Mouse (Mus musculus): ENCODE data around the gene Rras2. TPM values are rescaled to one million over a fixed set of nuclear protein-coding genes. Genes with fewer than 3 reads are reported as not detected.

Gene Rras2
- total and polyA plus RNA-seq, 2 experiments from 2014 or later = 22.5 to 41.3 TPM

DNA sequence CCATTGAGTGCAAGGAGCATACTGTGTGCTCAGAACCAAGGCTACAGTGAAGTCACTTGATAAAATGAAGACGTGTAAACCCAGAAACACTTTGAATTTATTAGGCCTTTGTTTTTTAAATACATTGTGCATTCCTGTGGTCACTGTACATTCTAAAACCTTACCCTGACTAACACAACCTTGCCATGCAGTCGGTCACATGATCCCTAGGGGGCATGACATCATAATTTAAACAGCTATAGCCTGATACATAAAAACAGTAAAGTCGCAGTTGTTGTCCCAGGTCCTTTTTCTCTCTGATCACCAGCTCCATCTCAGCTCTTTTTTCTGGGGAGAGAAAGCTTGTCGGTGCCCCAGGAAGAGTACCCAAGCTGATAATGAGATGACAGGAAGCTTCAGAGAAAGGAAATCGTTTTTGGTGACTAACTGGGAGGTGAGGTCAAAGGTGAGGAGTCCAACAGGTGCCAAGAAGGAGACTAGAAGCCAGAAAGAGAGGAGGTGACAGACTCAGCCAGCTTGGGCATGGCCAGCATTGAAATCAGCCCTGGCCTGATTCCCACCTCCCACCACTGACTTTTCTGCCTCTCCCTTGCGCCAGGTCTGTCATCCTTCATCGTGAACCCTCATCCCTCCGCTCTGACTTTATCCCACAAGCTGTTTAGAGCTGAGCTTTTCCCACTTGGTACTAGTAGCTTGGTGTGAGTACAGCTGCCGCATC lies 105.7 kb downstream of the Rras2 start:
- no peak for DNase-seq (ENCODE audit: low spot score)
- TF ChIP-seq CTCF (IDR thresholded peaks at IDR 0.05) = no peak
- WGBS = 60% methylated on average over 9 of the region's 9 CpGs
- no peaks in the 10 kb centered on the region for H3K36me3 ChIP-seq (ENCODE audit: insufficient read depth, low read length)
- H3K27me3 ChIP-seq (ENCODE audit: insufficient read depth, low read length) = no peaks in the 10 kb centered on the region
- no peak overlapping the region for H3K27ac ChIP-seq (ENCODE audit: low read depth, low read length)
- no peak overlapping the region for H3K4me3 ChIP-seq (ENCODE audit: low read depth, low read length)
- H3K4me1 ChIP-seq (ENCODE audit: insufficient read depth, low read length) = peaks cover 5% of the 10 kb centered on the region; the same call in 1 of the 2 replicates
- H3K4me2 ChIP-seq (ENCODE audit: low read depth, low read length, poor library complexity, severe bottlenecking) = no peak overlapping the region
- H3K9ac ChIP-seq (replicated peaks; ENCODE audit: low read length, poor library complexity, severe bottlenecking) = no peak overlapping the region
- no peaks in the 10 kb centered on the region for H3K9me3 ChIP-seq (ENCODE audit: low read length)
- ATAC-seq (ENCODE audit: low FRiP score) = no peak

DNA sequence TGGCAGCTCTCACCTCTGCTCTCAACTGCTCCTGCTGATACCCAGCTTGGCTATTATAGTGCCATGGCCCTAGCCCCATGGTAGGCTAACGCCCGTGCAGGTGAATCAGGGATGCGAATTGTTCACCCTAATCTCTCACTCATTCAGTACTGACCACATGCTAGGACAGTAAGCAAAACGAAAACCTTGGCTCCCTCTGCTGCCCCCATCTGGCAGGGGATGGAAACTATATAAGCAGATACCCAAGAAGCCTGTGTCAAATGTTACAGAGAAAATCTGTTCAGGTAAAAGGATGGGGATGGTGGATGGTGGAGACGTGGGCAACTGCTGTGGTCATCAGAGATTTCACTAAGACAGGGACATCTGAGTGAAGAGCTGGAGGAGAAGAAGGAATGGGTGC lies 110.0 kb downstream of the Rras2 start:
- no peaks in the 10 kb centered on the region for H3K9me3 ChIP-seq (ENCODE audit: low read length)
- 65% methylated on average over 5 of the region's 5 CpGs for WGBS
- no peak for ATAC-seq (ENCODE audit: low FRiP score)

DNA sequence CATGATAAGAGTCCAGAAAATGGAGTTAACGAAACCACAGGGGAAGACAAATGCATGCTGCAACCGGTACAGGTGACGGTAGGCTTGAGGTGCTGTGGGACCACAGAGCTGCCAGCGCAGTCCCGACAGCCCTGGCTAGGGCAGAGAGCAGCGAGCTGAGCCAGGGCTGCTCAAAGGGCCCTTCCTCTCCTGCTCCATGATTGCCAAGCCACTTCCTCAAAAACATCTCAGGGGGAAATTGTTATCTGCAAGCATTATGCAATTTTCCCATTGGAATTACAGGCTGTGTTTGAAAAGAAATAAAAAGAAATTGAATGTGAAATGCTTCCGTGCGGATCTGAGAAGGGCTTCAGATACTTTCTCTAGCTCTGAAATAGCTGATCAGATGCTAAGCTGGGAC lies 111.1 kb downstream of the Rras2 start:
- no peak for TF ChIP-seq CTCF (IDR thresholded peaks at IDR 0.05)
- Histone ChIP-seq H3K36me3 (ENCODE audit: insufficient read depth, low read length) (no peaks in the 10 kb centered on the region), H3K4me2 (ENCODE audit: low read depth, low read length, poor library complexity, severe bottlenecking) (no peak overlapping the region), H3K27me3 (ENCODE audit: insufficient read depth, low read length) (no peaks in the 10 kb centered on the region), H3K9me3 (ENCODE audit: low read length) (no peaks in the 10 kb centered on the region), H3K9ac (replicated peaks; ENCODE audit: low read length, poor library complexity, severe bottlenecking) (no peak overlapping the region), H3K27ac (ENCODE audit: low read depth, low read length) (no peak overlapping the region), H3K4me3 (ENCODE audit: low read depth, low read length) (no peak overlapping the region), H3K4me1 (ENCODE audit: insufficient read depth, low read length) (no peaks in the 10 kb centered on the region)
- WGBS = 72% methylated on average over 8 of the region's 8 CpGs
- DNase-seq (ENCODE audit: low spot score) (no peak), ATAC-seq (ENCODE audit: low FRiP score) (no peak)

More for the DNA sequence above, 110.0 kb downstream of the Rras2 start:
- Histone ChIP-seq H3K27me3 (ENCODE audit: insufficient read depth, low read length) (no peaks in the 10 kb centered on the region), H3K36me3 (ENCODE audit: insufficient read depth, low read length) (no peaks in the 10 kb centered on the region), H3K4me3 (ENCODE audit: low read depth, low read length) (no peak overlapping the region), H3K27ac (ENCODE audit: low read depth, low read length) (no peak overlapping the region), H3K4me2 (ENCODE audit: low read depth, low read length, poor library complexity, severe bottlenecking) (no peak overlapping the region), H3K4me1 (ENCODE audit: insufficient read depth, low read length) (peaks cover 5% of the 10 kb centered on the region; the same call in 1 of the 2 replicates), H3K9ac (replicated peaks; ENCODE audit: low read length, poor library complexity, severe bottlenecking) (no peak overlapping the region)
- TF ChIP-seq CTCF (IDR thresholded peaks at IDR 0.05) = peak; percentile 54
- no peak for DNase-seq (ENCODE audit: low spot score)

DNA sequence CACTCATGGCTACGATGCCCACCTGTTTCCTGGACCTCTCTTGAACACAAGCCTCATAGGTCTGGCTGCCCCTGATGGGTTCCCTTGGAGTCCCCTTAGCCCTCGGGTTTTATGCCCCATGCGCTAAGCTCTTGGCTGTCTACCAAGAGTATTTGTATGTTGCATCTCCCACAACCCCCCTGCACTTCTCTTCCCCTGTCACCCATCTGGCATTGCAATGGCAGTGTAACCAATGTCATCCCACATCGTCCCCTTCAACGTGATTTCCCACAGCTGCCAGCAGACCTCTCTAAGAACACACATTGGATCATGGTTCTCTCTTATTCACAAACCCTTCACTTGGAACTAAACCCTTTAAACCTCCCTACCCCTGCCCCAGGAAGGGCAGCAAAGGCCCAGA lies 112.1 kb downstream of the Rras2 start:
- H3K4me3 ChIP-seq (ENCODE audit: low read depth, low read length) = no peak overlapping the region
- no peaks in the 10 kb centered on the region for H3K4me1 ChIP-seq (ENCODE audit: insufficient read depth, low read length)
- no peaks in the 10 kb centered on the region for H3K9me3 ChIP-seq (ENCODE audit: low read length)
- H3K36me3 ChIP-seq (ENCODE audit: insufficient read depth, low read length) = no peaks in the 10 kb centered on the region
- no peak overlapping the region for H3K4me2 ChIP-seq (ENCODE audit: low read depth, low read length, poor library complexity, severe bottlenecking)
- TF ChIP-seq CTCF (IDR thresholded peaks at IDR 0.05) = no peak
- 44% methylated on average over 5 of the region's 5 CpGs for WGBS
- no peak overlapping the region for H3K9ac ChIP-seq (replicated peaks; ENCODE audit: low read length, poor library complexity, severe bottlenecking)
- ATAC-seq (ENCODE audit: low FRiP score) (no peak), DNase-seq (ENCODE audit: low spot score) (peak; percentile 52)
- no peaks in the 10 kb centered on the region for H3K27me3 ChIP-seq (ENCODE audit: insufficient read depth, low read length)
- no peak overlapping the region for H3K27ac ChIP-seq (ENCODE audit: low read depth, low read length)

DNA sequence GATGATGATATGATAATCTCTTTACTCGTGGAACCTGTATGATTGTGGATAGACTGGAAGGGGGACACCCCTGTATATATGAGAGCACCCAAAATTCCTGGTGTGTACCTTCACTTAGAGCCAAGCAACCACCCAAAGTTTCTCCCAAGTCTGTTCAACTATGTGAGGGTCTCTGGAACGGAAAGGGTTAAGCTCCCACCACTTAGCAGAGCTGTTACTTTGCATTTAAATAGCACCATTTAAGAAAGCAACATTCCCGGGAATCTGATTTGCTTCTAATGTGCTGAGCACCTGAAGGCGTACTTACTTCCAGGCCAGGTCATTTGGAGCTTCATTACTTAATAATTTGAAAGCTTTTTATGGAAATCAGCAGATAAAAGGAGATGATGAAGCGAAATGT lies 113.4 kb downstream of the Rras2 start:
- H3K9ac ChIP-seq (replicated peaks; ENCODE audit: low read length, poor library complexity, severe bottlenecking) = no peak overlapping the region
- H3K36me3 ChIP-seq (ENCODE audit: insufficient read depth, low read length) = no peaks in the 10 kb centered on the region
- H3K9me3 ChIP-seq (ENCODE audit: low read length) = no peaks in the 10 kb centered on the region
- no peaks in the 10 kb centered on the region for H3K27me3 ChIP-seq (ENCODE audit: insufficient read depth, low read length)
- no peak overlapping the region for H3K4me2 ChIP-seq (ENCODE audit: low read depth, low read length, poor library complexity, severe bottlenecking)
- 12% methylated on average over 5 of the region's 5 CpGs for WGBS
- H3K27ac ChIP-seq (ENCODE audit: low read depth, low read length) = no peak overlapping the region
- ATAC-seq (ENCODE audit: low FRiP score) (no peak), DNase-seq (ENCODE audit: low spot score) (no peak)
- TF ChIP-seq CTCF (IDR thresholded peaks at IDR 0.05) = no peak
- H3K4me3 ChIP-seq (ENCODE audit: low read depth, low read length) = no peak overlapping the region
- no peaks in the 10 kb centered on the region for H3K4me1 ChIP-seq (ENCODE audit: insufficient read depth, low read length)

DNA sequence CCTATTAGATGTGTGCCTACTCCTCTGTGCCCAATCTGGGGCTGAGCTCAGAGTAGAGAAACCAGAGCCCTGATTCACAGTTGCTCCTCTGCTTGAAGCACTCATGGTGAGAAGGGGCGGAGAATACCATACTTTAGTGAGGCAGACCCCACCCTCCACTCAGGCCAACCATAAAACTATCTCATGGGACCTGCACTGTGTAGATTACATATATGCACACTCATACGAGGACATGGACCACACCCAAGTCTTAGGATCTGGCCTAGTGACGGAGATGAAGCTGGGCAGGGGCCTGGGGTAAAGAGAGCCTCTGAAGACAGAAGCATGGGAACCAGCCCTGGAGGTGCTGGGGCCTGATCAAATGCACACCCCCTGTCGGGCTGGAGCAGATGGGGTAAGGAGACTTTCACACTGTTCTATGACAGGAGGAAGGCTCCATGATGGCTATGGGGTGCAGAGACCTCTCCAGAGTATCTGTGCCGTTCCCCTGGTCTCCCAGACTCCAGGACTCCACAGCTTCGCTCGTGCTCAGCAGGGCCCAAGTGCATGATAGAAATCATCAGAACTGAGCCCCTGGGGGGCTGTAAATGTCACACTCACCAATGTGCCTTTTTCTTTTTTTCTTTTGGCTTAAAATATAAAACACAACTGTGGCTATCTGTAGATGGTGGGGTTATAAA lies 119.8 kb downstream of the Rras2 start:
- Histone ChIP-seq H3K27me3 (ENCODE audit: insufficient read depth, low read length) (no peaks in the 10 kb centered on the region), H3K4me2 (ENCODE audit: low read depth, low read length, poor library complexity, severe bottlenecking) (no peak overlapping the region), H3K9me3 (ENCODE audit: low read length) (no peaks in the 10 kb centered on the region), H3K4me1 (ENCODE audit: insufficient read depth, low read length) (no peaks in the 10 kb centered on the region), H3K27ac (ENCODE audit: low read depth, low read length) (no peak overlapping the region), H3K36me3 (ENCODE audit: insufficient read depth, low read length) (no peaks in the 10 kb centered on the region), H3K4me3 (ENCODE audit: low read depth, low read length) (no peak overlapping the region), H3K9ac (replicated peaks; ENCODE audit: low read length, poor library complexity, severe bottlenecking) (no peak overlapping the region)
- WGBS = 82% methylated on average over 7 of the region's 7 CpGs
- ATAC-seq (ENCODE audit: low FRiP score) (no peak), DNase-seq (ENCODE audit: low spot score) (no peak)
- TF ChIP-seq CTCF (IDR thresholded peaks at IDR 0.05) = no peak

Other genes with a start within 250 kb of the Rras2 start
- gene Copb1, start 136.9 kb upstream of the Rras2 start, total RNA-seq (2014; rRNA removed) = 47.1 and 59.5 TPM in 2 replicates
- 64.6 and 65.1 TPM in 2 replicates for gene Copb1, start 136.9 kb upstream of the Rras2 start, polyA plus RNA-seq (2015; fragmentation: Nextera tagmentation; extraction: Ambion mirVana)
- 158 and 167 TPM in 2 replicates for gene Psma1, start 158.3 kb upstream of the Rras2 start, total RNA-seq (2014; rRNA removed)
- 317 and 329 TPM in 2 replicates for gene Psma1, start 158.3 kb upstream of the Rras2 start, polyA plus RNA-seq (2015; fragmentation: Nextera tagmentation; extraction: Ambion mirVana)

Measured in midbrain, postnatal 0 days (tissue).